Mouse (Mus musculus) heart, adult 8-10 months (tissue): ENCODE data around the gene Tob2. TPM values are rescaled to one million over a fixed set of nuclear protein-coding genes. Genes with fewer than 3 reads are reported as not detected.

Experiments used
- DNase-seq: peaks from one replicate; pipeline ENCODE4 v3.0.0; 2022; ENCODE audit warnings: low spot score
- total RNA-seq, 4 experiments: library from RNA; stranded (reverse); gene quantifications; 2 replicates each; pipeline ENCODE4 v1.2.4; 2022

Gene Tob2
- total RNA-seq, 4 experiments from 2014 or later, result 50.6 to 129 (median 74.7) TPM

GRCm38 (mm10) chr15:81812287-81812686 lies 46.3 kb downstream of the Tob2 start:
- DNase-seq, result no peak

- DNase-seq, result no peak
Measured at GRCm38 (mm10) chr15:81811599-81811996, 47.0 kb downstream of the Tob2 start.

GRCm38 (mm10) chr15:81810671-81811598 lies 47.7 kb downstream of the Tob2 start:
- DNase-seq, result peak; percentile 96

GRCm38 (mm10) chr15:81810150-81810549 lies 48.4 kb downstream of the Tob2 start:
- DNase-seq, result peak; percentile 97

- no peak for DNase-seq
Measured at GRCm38 (mm10) chr15:81809550-81809949, 49.0 kb downstream of the Tob2 start.

GRCm38 (mm10) chr15:81808799-81809198 lies 49.8 kb downstream of the Tob2 start:
- no peak for DNase-seq

GRCm38 (mm10) chr15:81806621-81807404 lies 51.8 kb downstream of the Tob2 start:
- DNase-seq, result no peak

- no peak for DNase-seq
Measured at GRCm38 (mm10) chr15:81805624-81806023, 53.0 kb downstream of the Tob2 start.

- DNase-seq, result no peak
Measured at GRCm38 (mm10) chr15:81804883-81805282, 53.7 kb downstream of the Tob2 start.

- no peak for DNase-seq
Measured at GRCm38 (mm10) chr15:81804172-81804571, 54.4 kb downstream of the Tob2 start.

- no peak for DNase-seq
Measured at GRCm38 (mm10) chr15:81803425-81803951, 55.1 kb downstream of the Tob2 start.

GRCm38 (mm10) chr15:81802941-81803351 lies 55.6 kb downstream of the Tob2 start:
- DNase-seq, result no peak

- DNase-seq, result peak; percentile 99
Measured at GRCm38 (mm10) chr15:81802001-81802890, 56.4 kb downstream of the Tob2 start, which contains the start of gene Tef. Tef (plus strand) TSS chr15:81802421.

- DNase-seq, result no peak
Measured at GRCm38 (mm10) chr15:81800391-81800790, 58.2 kb downstream of the Tob2 start.

- no peak for DNase-seq
Measured at GRCm38 (mm10) chr15:81798421-81798820, 60.2 kb downstream of the Tob2 start.

Other genes starting within 250 kb of the Tob2 start
- gene L3mbtl2, start 194.9 kb downstream of the Tob2 start, total RNA-seq, result 10 to 100 TPM; 10.6 to 17.0 (median 12.9) TPM
- gene Chadl, start 161.5 kb downstream of the Tob2 start, total RNA-seq, result 1 to 10 TPM in 3 of 4 experiments, under 1 TPM in 1; 0.66 to 2.6 (median 1.3) TPM
- gene Zc3h7b, start 113.7 kb downstream of the Tob2 start, total RNA-seq, result 10 to 100 TPM; 61.4 to 72.3 (median 65.5) TPM
- 10 to 100 TPM; 25.4 to 28.6 (median 27.1) TPM for gene Rangap1, start 113.3 kb downstream of the Tob2 start, total RNA-seq
- gene Tef, start 56.4 kb downstream of the Tob2 start, total RNA-seq, result 100 to 1,000 TPM; 125 to 157 (median 155) TPM
- gene Phf5a, start 13.1 kb upstream of the Tob2 start, total RNA-seq, result 10 to 100 TPM; 31.9 to 39.3 (median 33.9) TPM
- gene Aco2, start 13.5 kb upstream of the Tob2 start, total RNA-seq, result 1,000 to 10,000 TPM; 2,119 to 2,448 (median 2,260) TPM
- gene Polr3h, start 67.4 kb upstream of the Tob2 start, total RNA-seq, result 10 to 100 TPM in 1 of 4 experiments, 1 to 10 TPM in 3; 7.6 to 10.3 (median 9.6) TPM
- 100 to 1,000 TPM in 1 of 4 experiments, 10 to 100 TPM in 3; 64.7 to 103 (median 72.9) TPM for gene Csdc2, start 78.0 kb upstream of the Tob2 start, total RNA-seq
- gene Pmm1, start 102.1 kb upstream of the Tob2 start, total RNA-seq, result 10 to 100 TPM; 25.4 to 39.1 (median 28.2) TPM
- gene 1700029P11Rik, start 121.7 kb upstream of the Tob2 start, total RNA-seq, result not detected
- 10 to 100 TPM; 20.9 to 28.1 (median 26.8) TPM for gene Xrcc6, start 129.0 kb upstream of the Tob2 start, total RNA-seq
- 10 to 100 TPM; 19.5 to 33.9 (median 28.2) TPM for gene Desi1, start 175.1 kb upstream of the Tob2 start, total RNA-seq
- 10 to 100 TPM; 43.0 to 55.5 (median 51.3) TPM for gene Snu13, start 188.8 kb upstream of the Tob2 start, total RNA-seq
- gene 4930407I10Rik, start 200.4 kb upstream of the Tob2 start, total RNA-seq, result not detected
- gene Mei1, start 211.2 kb upstream of the Tob2 start, total RNA-seq, result not detected